Mouse (Mus musculus): ENCODE measurements around the gene Osbpl8.
A peak's percentile ranks its signal among the peaks of the same experiment; 100 is the strongest.
"Not testable (repeated sequence)": the region's sequence is repeated elsewhere in the genome, so short reads cannot be mapped to it uniquely, and the experiment has no call there.

Osbpl8 gene

GRCm38 (mm10) chr10:111190110-111190795 lies 25.7 kb downstream of the Osbpl8 start:
- no peak for DNase-seq

GRCm38 (mm10) chr10:111193536-111193935 lies 29.0 kb downstream of the Osbpl8 start:
- no peak for DNase-seq

- DNase-seq, result no peak
Measured at GRCm38 (mm10) chr10:111196191-111196590, 31.6 kb downstream of the Osbpl8 start.

GRCm38 (mm10) chr10:111198705-111199104 lies 34.2 kb downstream of the Osbpl8 start:
- not testable (repeated sequence) for DNase-seq

- DNase-seq, result no peak
Measured at GRCm38 (mm10) chr10:111201120-111201519, 36.6 kb downstream of the Osbpl8 start.

GRCm38 (mm10) chr10:111201666-111202065 lies 37.1 kb downstream of the Osbpl8 start:
- DNase-seq, result no peak

- DNase-seq, result no peak
Measured at GRCm38 (mm10) chr10:111204089-111204488, 39.5 kb downstream of the Osbpl8 start.

- no peak for DNase-seq
Measured at GRCm38 (mm10) chr10:111205421-111205820, 40.9 kb downstream of the Osbpl8 start.

GRCm38 (mm10) chr10:111207386-111207785 lies 42.8 kb downstream of the Osbpl8 start:
- DNase-seq, result no peak

- no peak for DNase-seq
Measured at GRCm38 (mm10) chr10:111214084-111214483, 49.5 kb downstream of the Osbpl8 start.

GRCm38 (mm10) chr10:111214696-111215095 lies 50.1 kb downstream of the Osbpl8 start:
- no peak for DNase-seq

GRCm38 (mm10) chr10:111215572-111215971 lies 51.0 kb downstream of the Osbpl8 start:
- DNase-seq, result no peak

- DNase-seq, result no peak
Measured at GRCm38 (mm10) chr10:111216111-111216510, 51.6 kb downstream of the Osbpl8 start.

- no peak for DNase-seq
Measured at GRCm38 (mm10) chr10:111222535-111222934, 58.0 kb downstream of the Osbpl8 start.

- no peak for DNase-seq
Measured at GRCm38 (mm10) chr10:111223218-111223830, 58.8 kb downstream of the Osbpl8 start.

- no peak for DNase-seq
Measured at GRCm38 (mm10) chr10:111224696-111225095, 60.1 kb downstream of the Osbpl8 start.

- DNase-seq, result peak; percentile 97
Measured at GRCm38 (mm10) chr10:111226508-111226907, 62.0 kb downstream of the Osbpl8 start.

- DNase-seq, result not testable (repeated sequence)
Measured at GRCm38 (mm10) chr10:111232237-111232636, 67.7 kb downstream of the Osbpl8 start.

GRCm38 (mm10) chr10:111233476-111234130 lies 69.1 kb downstream of the Osbpl8 start:
- DNase-seq, result no peak

- DNase-seq, result no peak
Measured at GRCm38 (mm10) chr10:111234450-111235288, 70.1 kb downstream of the Osbpl8 start.

- no peak for DNase-seq
Measured at GRCm38 (mm10) chr10:111235289-111235570, 70.7 kb downstream of the Osbpl8 start.

GRCm38 (mm10) chr10:111237434-111237833 lies 72.9 kb downstream of the Osbpl8 start:
- no peak for DNase-seq

GRCm38 (mm10) chr10:111242677-111243076 lies 78.1 kb downstream of the Osbpl8 start:
- no peak for DNase-seq
